Mouse (Mus musculus): ENCODE results near the gene Gk. TPM values are rescaled to one million over a fixed set of nuclear protein-coding genes. Genes with fewer than 3 reads are reported as not detected.
A peak's percentile ranks its signal among the peaks of the same experiment; 100 is the strongest.

Gene Gk
- total RNA-seq (2021) = 1 to 10 TPM; 1.0 to 1.5 TPM
- long read RNA-seq, experiment 1 = 0 reads
- long read RNA-seq, experiment 2 = 0 reads

- peak; percentile 96 for DNase-seq (ENCODE audit: low spot score)
These were observed at the start of gene Gk for GRCm38 (mm10) chrX:85776544-85777087. Gene Gk, minus strand, starts transcription at chrX:85776819.

DNA sequence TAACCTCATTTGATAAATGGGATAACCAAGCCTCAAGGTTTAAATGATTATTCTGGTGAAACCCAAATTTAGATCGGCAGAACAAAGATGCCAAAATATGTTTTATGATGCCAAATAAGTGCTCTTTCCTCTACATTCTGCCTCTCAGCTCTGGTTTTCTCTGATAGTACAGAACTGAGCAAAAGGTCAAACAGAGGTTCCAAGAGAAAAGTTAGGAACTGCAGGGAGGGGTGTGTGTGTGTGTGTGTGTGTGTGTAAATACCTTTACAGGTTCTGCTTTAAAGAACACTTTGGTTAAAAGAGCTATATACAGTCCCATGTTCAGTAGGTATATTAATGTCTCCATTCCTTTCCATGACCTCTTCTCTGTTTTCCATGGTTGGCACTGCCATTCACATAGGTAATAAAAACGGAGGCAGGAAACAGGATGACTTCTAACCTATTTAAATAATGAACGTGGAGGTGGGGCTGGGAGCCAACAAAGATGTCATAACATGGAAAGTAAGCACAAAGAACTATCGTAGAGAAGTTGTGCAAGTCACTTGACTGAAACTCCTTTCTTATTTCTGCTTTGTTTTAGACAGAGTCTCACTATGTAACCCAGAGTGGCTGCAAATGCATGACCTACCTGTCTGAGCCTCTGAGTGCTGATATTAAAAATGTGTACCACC lies 28.2 kb upstream of the Gk start:
- DNase-seq (ENCODE audit: low spot score) = no peak

GRCm38 (mm10) chrX:85803006-85803405 lies 26.4 kb upstream of the Gk start:
- DNase-seq (ENCODE audit: low spot score) = no peak

GRCm38 (mm10) chrX:85797449-85797848 lies 20.8 kb upstream of the Gk start:
- no peak for DNase-seq (ENCODE audit: low spot score)

DNA sequence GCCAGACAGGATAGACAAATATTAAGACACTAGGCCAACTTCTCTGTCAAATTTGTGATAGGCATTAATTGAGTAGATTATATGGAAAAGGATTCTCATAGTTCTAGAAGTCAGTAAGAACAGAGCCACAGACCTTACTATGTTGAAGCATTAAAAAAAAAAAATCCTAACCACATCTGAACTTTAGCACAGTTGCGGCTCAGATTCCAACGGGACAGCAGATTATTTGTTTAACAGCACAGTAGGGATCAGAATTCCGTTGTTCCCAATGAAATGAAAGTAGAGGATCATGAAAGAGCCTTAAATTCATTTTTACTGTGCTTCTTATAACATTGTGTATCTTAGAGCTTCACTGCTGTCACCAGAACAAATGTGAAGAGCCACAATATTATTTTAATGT lies 1.7 kb upstream of the Gk start:
- no peak for DNase-seq (ENCODE audit: low spot score)

- DNase-seq (ENCODE audit: low spot score) = peak; percentile 19
These were observed 522 bp upstream of the Gk start for GRCm38 (mm10) chrX:85777141-85777540.

DNA sequence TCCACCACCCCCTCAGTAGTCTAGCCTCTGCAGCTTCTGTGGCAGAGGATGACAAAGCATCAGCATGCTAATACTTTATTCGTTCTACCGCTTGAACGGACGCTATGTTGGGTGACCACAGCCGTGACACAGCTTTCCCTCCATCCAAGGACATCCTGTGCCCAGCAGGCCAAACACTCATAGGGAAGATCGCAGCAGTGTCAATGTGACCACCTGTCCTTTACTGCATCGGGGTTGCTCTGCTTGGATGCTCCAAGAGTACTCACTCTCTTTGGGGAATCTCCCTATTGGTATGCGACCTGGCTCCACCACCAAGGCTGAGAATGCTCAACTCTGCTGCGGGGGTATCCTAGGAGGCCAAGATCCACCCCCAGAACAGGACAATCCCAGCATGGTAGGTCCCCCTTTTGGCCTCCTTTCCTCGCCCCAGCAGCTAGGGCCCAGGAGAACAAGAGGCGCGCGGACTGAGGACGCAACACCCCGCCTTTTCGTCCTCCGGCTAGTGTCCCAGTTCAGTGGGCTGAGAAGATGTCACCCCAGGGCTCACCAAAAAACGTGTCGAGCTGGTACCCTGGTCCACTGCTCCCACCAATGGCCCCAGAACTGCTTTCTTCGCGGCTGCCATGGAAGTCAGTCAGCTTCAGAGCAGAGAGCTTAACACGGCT lies 608 bp downstream of the Gk start:
- DNase-seq (ENCODE audit: low spot score) = no peak

- DNase-seq (ENCODE audit: low spot score) = no peak
These were observed 5.3 kb downstream of the Gk start for GRCm38 (mm10) chrX:85771303-85771702.

GRCm38 (mm10) chrX:85770747-85771146 lies 5.9 kb downstream of the Gk start:
- no peak for DNase-seq (ENCODE audit: low spot score)

- DNase-seq (ENCODE audit: low spot score) = no peak
These were observed 8.0 kb downstream of the Gk start for GRCm38 (mm10) chrX:85768578-85768977.

DNA sequence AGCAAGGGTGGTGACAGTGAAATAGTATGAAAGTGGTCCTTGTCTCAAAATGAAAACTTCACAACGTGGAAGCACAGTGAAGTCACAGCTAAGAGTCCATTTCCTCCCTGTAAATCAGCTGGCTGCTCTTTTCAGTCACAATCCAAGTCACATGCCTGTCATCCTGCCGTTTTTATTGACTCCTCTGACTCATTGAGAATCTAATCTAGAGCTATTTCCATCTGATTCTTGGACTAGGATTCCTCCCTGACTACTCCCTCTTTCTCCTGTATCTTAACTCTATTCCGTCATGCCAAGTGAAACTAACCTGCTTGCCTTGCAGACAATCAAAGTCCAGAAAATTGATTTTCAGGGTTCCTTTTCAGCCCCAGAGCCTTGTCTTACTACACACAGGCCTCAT lies 20.6 kb downstream of the Gk start:
- no peak for DNase-seq (ENCODE audit: low spot score)

GRCm38 (mm10) chrX:85743837-85744236 lies 32.8 kb downstream of the Gk start:
- no peak for DNase-seq (ENCODE audit: low spot score)

GRCm38 (mm10) chrX:85733228-85733627 lies 43.4 kb downstream of the Gk start:
- no peak for DNase-seq (ENCODE audit: low spot score)

GRCm38 (mm10) chrX:85731133-85731938 lies 45.3 kb downstream of the Gk start:
- no peak for DNase-seq (ENCODE audit: low spot score)

GRCm38 (mm10) chrX:85721226-85721625 lies 55.4 kb downstream of the Gk start:
- DNase-seq (ENCODE audit: low spot score) = peak; percentile 1

GRCm38 (mm10) chrX:85710399-85710798 lies 66.2 kb downstream of the Gk start:
- DNase-seq (ENCODE audit: low spot score) = no peak

GRCm38 (mm10) chrX:85705715-85706114 lies 70.9 kb downstream of the Gk start:
- no peak for DNase-seq (ENCODE audit: low spot score)

GRCm38 (mm10) chrX:85683723-85684122 lies 92.9 kb downstream of the Gk start:
- no peak for DNase-seq (ENCODE audit: low spot score)

DNA sequence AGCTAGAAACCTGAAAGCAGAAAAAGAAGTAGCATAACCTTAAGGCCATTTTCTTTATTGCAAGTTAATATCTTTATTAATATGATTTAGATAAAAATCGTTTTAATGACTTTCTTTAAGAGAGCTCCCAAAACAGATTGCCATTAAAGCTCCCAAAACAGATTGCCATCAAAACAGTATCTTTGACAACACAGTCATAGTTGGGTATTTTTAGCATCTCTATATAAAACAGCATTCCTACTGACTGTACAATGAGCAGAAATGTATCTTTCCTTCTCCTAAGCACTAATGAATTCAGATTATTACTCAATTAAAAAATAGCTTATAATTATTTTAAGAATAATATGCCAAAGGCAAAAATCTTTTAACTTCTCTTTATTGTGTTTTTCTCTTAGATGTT lies 94.5 kb downstream of the Gk start:
- DNase-seq (ENCODE audit: low spot score) = no peak

GRCm38 (mm10) chrX:85676808-85677207 lies 99.8 kb downstream of the Gk start:
- DNase-seq (ENCODE audit: low spot score) = peak; percentile 3
